Mouse (Mus musculus) macrophage (primary cell): ENCODE measurements around the gene Brpf1. TPM values are rescaled to one million over a fixed set of nuclear protein-coding genes. Genes with fewer than 3 reads are reported as not detected.

Experiments used
- H3K27ac ChIP-seq: fragments of 350-480 bp; formaldehyde crosslinking; 2 replicates; pipeline ENCODE4 v1.9.0; 2021
- H3K36me3 ChIP-seq: fragments of 350-480 bp; formaldehyde crosslinking; 2 replicates; pipeline ENCODE4 v1.9.0; 2021; ENCODE audit errors: inconsistent target
- H3K4me3 ChIP-seq: fragments of 350-480 bp; formaldehyde crosslinking; 2 replicates; pipeline ENCODE4 v1.9.0; 2021; ENCODE audit errors: inconsistent target
- H3K79me2 ChIP-seq: fragments of 350-480 bp; formaldehyde crosslinking; 2 replicates; pipeline ENCODE4 v1.9.0; 2021; ENCODE audit errors: inconsistent target
- WGBS: methylation state at CpG from one replicate; pipeline ENCODE4 v1.1.7; 2026; ENCODE audit warnings: inconsistent platforms; ENCODE audit not compliant: missing documents; 5-methylcytosine and 5-hydroxymethylcytosine counted together
- polyA plus RNA-seq: library from polyadenylated mRNA; stranded (reverse); fragments of 250-400 nt; gene quantifications from 3 replicates; pipeline ENCODE4 v1.2.4, GENCODE M21; 2018; ENCODE audit warnings: inconsistent platforms

Gene Brpf1
- polyA plus RNA-seq, 1 experiment from 2014 or later, result 28.7 TPM

DNA sequence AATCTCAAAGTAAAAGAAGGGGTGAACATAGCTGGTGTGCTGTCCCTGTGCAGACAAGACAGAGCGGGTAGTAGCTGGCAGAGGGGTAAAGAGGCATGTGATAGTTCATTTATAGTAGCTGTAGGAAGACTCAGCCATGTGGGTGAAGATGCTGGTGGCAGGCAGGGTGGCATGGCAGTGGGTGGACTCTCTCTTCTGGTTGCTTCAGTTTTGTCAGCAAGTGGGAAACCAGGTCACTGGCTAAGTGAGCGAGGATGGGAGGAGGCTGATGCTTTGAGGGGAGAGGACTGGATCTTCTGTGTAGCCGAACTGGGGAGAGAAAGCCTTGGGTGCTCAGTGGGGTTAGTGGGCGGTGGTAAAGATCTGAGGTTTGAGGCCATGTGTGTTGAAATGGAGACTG, 19.7 kb upstream of the Brpf1 start:
- H3K79me2 ChIP-seq, result no peaks in the 10 kb centered on the region
- no peak overlapping the region for H3K4me3 ChIP-seq
- 94% methylated on average over 4 of the region's 4 CpGs for WGBS
- H3K36me3 ChIP-seq, result no peaks in the 10 kb centered on the region
- no peak overlapping the region for H3K27ac ChIP-seq

DNA sequence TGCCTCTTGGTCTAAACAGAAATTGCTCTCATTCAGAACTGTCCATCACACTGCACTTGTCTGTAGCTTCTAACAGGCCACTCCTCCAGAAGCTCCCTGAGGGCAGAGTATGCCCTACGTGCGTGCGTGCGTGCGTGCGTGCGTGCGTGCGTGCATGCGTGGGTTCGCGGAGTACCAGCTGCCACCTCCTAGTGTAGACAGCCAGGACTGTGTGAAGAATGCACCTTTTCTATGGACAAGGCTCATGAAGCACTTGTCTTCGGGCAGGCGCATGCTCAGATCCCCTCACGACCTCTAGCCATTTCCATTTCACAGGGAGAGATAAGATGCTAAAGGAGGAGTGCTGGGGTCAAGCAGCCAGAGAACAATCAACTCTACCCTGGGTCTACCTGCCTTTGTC, 17.6 kb upstream of the Brpf1 start:
- 94% methylated on average over 15 of the region's 15 CpGs for WGBS
- Histone ChIP-seq H3K27ac (no peak overlapping the region), H3K4me3 (no peak overlapping the region), H3K36me3 (no peaks in the 10 kb centered on the region), H3K79me2 (no peaks in the 10 kb centered on the region)

DNA sequence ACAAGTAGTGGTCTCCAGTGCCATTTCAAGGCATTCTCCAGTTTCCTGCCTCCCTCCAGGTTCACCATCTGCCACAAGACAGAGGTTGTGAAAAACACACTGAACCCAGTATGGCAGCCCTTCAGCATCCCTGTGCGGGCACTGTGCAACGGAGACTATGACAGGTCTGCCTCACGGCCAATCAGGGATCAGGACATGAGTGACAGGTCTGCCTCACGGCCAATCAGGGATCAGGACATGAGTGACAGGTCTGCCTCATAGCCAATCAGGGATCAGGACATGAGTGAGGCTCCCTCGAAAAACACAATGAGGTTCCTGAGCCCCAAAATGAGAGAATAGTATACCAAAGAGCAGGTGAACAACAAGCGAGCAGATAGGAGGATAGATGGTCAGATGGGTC, 16.6 kb upstream of the Brpf1 start:
- whole genome bisulfite sequencing, result 88% methylated on average over 6 of the region's 6 CpGs
- Histone ChIP-seq H3K27ac (no peak overlapping the region), H3K4me3 (no peak overlapping the region), H3K79me2 (no peaks in the 10 kb centered on the region), H3K36me3 (no peaks in the 10 kb centered on the region)

DNA sequence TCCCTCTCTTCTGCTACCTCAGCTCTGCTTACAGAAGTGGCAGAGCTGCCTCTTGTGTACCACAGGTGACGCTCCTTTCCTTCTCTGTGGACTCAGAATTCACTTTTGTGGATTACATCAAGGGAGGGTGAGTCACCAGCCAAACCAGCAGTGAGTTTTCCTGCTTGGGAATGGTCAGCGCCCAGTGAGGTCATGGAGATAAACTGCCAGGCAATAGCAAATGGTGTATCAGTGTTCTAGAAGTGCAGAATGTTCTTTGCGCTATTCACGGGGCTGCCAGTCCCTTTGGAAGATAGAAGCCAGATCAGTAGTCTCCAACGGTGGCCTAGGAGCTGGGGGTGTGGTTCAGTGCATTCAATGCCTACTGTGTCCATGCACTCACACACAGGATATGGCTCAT, 14.0 kb upstream of the Brpf1 start:
- 76% methylated on average over 5 of the region's 5 CpGs for WGBS
- H3K4me3 ChIP-seq, result no peak overlapping the region

DNA sequence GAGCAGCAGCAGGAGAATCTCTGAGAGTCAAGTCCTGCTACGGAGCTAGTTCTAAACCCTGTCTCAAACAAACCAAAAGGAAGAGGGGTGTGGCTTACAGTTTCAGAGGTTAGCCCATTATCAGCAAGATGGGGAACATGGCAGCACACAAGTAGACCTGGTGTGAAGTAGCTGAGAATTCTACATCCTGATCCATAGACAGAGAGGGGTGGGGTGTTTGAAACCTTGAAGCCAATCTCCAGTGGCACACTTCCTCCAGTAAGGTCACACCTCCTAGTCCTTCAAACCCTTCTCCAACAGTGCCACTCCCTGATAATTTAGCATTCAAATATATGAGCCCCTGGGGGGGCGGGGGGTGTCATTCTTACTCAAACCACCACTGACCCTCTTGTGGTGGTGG, 10.9 kb upstream of the Brpf1 start:
- no peak overlapping the region for H3K4me3 ChIP-seq
- H3K27ac ChIP-seq, result no peak overlapping the region
- no peaks in the 10 kb centered on the region for H3K79me2 ChIP-seq
- 90% methylated on average over 2 of the region's 2 CpGs for WGBS
- no peaks in the 10 kb centered on the region for H3K36me3 ChIP-seq

More for the DNA sequence above, 14.0 kb upstream of the Brpf1 start:
- no peaks in the 10 kb centered on the region for H3K79me2 ChIP-seq
- no peaks in the 10 kb centered on the region for H3K36me3 ChIP-seq
- no peak overlapping the region for H3K27ac ChIP-seq

DNA sequence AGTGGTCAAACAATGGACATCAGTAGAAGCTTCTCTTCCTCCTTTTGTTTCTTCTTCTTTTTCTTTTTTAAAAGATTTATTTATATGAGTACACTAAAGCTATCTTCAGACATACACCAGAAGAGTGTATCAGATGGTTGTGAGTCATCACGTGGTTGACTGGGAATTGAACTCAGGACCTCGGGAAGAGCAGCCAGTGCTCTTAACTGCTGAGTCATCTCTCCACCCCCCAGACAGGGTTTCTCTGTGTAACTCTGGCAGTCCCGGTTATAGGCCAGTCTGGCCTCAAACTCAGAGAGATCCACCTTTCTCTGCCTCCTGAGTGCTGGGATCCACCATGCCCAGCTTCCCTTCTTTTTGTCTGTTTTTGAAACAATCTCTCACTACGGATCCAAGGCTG, 10.3 kb upstream of the Brpf1 start:
- WGBS, result 61% methylated on average over 4 of the region's 4 CpGs
- no peak overlapping the region for H3K4me3 ChIP-seq
- no peak overlapping the region for H3K27ac ChIP-seq
- H3K36me3 ChIP-seq, result no peaks in the 10 kb centered on the region
- no peaks in the 10 kb centered on the region for H3K79me2 ChIP-seq

DNA sequence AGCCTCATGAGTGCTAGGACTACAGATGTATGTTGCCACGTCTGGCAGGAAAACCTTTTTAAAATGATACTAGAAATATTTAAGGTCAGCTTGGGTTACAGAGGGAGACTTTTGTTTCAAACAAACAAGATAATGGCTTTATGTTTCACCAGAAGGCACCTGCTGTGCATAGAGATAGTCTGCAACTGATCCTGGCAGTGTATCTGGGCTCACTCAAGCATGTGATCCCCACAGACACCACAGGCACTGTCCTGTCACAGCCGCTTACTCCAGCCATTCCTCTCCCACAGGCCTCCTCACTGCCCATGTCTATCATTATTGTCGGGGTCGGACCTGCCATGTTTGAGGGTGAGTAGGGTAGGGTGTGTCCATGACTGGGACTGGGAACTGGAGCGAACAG, 5.6 kb upstream of the Brpf1 start:
- Histone ChIP-seq H3K27ac (no peak overlapping the region), H3K4me3 (no peak overlapping the region), H3K79me2 (no peaks in the 10 kb centered on the region), H3K36me3 (no peaks in the 10 kb centered on the region)
- 90% methylated on average over 5 of the region's 5 CpGs for WGBS

DNA sequence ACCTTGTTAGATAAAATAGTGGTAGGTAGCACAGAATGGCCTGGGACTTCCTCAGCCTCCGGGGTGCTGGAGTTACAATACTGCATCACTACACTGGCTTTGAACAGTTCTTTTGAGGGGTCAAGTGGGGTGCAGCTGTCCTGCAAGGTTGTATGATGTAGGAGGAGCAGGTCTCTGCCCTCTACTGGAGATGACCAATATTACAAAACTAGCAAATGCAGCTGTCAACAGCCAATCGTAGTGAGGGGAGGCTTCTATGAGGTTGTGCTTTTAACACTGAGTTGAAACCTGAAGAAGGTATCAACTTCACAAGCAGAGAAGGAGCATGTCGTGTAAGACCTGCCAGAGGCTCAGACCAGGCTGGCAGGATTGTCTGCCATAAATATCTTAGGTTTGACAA, 4.7 kb upstream of the Brpf1 start:
- Histone ChIP-seq H3K79me2 (no peaks in the 10 kb centered on the region), H3K4me3 (no peak overlapping the region), H3K27ac (no peak overlapping the region), H3K36me3 (no peaks in the 10 kb centered on the region)
- 4% methylated on average over 3 of the region's 3 CpGs for WGBS

DNA sequence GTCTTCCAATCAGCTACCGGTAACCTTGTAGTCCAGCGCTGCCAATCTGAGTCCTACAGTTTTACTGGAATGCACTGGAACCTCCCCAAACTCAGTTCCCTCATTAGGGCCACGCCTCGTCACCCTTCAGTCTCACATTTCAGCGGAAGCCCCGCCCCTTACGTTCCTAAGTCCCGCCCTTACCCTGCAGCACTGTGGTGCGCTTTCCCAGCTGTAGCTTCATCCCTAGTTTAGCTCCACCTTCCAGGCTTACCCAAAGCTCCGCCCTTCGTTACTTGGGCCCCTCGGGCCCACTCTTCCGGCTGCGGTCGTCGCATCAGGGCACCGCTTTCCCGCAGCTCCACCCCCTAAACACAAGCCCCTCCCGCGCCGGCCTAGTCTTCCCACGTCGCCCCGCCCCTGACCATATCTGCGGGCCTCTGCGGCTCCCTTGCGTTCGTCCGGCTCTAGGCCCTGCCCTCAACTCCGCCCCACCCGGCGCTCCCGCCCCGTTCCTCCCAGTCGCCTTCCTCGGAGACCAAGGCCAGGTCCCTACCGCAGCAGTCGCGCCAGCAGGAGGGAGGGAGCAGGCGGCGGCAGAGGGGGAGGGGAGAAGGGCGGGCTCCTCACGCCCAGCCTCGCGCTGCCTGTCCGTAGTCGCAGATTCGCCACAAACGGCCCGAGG, 483 bp upstream of the Brpf1 start:
- peak overlapping the region; percentile 70 for H3K4me3 ChIP-seq
- WGBS, result under 1% methylated on average over 49 of the region's 50 CpGs
- H3K27ac ChIP-seq, result peak overlapping the region; percentile 97
- peaks cover 37% of the 10 kb centered on the region for H3K79me2 ChIP-seq
- peaks cover 10% of the 10 kb centered on the region; the same call in 1 of the 2 replicates for H3K36me3 ChIP-seq

DNA sequence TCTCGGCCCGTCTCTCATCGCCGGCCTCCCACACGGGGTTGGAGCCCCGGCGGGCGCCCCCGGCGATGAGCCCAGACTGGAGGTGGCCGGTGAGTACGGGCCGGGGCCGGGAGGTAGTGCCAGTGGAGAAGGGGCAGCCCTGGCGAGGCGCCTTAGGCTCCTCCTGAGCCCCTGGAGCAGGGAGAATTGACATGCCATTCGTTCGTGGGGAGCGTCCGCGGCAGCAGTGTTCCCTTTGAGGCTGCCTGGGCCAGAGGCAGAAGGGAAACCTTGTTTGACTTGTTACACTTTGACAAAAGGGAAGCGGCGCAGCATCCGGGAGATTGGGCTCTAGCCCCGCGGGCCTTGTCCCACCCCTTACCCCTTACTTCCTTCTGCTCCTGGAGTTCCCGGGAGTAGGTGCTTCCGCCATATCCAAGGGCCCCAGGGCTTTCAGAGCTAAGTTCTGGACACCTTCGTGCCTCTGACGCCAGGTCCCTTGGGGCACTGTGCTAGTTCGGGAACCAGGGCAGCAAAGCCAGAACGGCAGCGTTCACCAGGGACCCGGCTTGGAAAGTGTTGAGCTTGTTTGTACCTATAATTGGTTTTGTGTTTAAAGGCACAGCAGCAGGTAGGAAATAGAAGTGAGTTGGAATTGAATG, 664 bp downstream of the Brpf1 start:
- Histone ChIP-seq H3K36me3 (peaks cover 21% of the 10 kb centered on the region), H3K27ac (peak overlapping the region; percentile 97), H3K4me3 (peak overlapping the region; percentile 70), H3K79me2 (peaks cover 49% of the 10 kb centered on the region)
- under 1% methylated on average over 34 of the region's 34 CpGs for WGBS

DNA sequence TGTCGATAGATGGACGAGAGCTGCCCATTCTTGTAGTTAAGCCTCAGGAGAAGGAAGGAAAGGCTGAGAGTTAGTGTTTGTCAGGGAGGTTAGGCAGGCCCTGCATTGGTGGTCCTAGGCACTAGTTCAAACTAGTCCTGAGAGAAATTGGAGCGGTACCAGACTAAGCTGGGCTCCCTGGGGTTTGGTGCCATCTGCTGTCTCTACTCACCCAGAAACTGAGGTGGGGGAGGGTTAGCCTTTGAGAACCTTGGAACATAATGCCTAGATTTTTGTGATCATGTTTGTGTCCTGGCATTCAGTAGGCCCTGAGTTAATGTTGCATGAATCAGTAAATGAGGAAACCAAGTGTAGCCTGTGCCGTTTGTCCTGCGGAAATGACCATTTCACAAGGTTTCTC, 1.2 kb downstream of the Brpf1 start:
- WGBS, result 0% methylated on average over 5 of the region's 5 CpGs
- Histone ChIP-seq H3K79me2 (peaks cover 54% of the 10 kb centered on the region), H3K36me3 (peaks cover 24% of the 10 kb centered on the region), H3K27ac (peak overlapping the region; percentile 97), H3K4me3 (peak overlapping the region; percentile 70)

DNA sequence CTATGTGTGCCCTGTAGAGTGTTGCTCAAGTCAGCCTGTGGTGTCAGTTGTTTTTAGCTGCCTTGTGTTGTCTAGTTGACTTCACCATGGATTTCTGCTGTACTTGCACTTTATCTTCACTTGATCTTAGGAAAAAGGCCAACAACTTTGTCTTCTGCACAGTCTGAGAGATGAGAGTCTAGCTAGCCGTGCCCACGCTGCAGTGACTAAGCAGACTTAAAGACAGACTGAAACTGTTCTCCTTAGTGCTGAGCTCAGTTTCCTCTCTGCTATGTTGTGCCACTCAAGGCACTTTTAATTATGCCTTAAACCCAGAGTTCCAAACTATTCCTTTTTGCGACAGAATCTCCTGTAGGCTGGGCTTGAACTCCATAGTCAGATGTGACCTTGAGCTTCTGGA, 9.0 kb downstream of the Brpf1 start:
- Histone ChIP-seq H3K27ac (peak overlapping the region; percentile 52), H3K79me2 (peaks cover 77% of the 10 kb centered on the region)
- WGBS, result 58% methylated on average over 3 of the region's 3 CpGs

DNA sequence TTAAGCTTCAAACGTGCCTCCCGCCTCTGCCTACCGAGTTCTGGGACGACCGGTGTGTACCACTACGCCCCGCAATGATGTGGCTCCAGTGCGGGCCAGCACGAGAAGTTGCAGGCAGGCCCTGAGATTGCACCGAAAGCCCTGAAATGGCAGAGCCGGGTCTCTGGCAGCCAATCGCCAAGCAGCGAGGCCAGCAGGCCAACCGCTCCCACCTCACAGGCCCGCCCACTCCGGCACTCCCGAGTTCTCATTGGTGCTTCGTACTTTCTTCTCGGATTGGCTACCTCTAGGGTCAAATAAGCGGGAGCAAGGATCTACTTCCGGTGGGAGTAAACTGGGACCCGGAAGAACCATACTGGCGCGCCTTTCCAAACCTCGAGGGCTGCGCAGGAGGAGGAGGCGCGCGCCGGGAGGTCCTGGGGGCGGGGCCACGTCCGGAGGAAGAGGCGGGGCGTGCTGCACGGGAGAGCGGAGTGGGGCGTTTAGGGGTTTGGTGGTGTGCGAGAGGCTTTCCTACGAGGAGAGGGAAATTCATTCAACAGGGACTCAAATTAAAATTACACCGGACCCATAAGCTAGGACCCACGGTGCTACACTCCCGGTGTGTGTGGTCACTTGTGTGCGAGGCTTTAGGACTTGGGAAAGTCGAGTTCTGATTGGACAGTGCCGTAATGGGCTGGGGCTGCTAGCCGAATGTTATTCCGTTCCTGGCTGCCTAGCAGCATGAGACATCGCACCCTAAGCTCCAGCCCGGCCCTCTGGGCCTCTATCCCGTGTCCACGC, 19.8 kb downstream of the Brpf1 start, which contains the start of gene Ogg1:
Gene Ogg1, plus strand, starts transcription at position 440 of the 783 bp plus-strand sequence.
- WGBS, result under 1% methylated on average over 51 of the region's 52 CpGs
- peaks cover 16% of the 10 kb centered on the region; the same call in 1 of the 2 replicates for H3K79me2 ChIP-seq
- H3K4me3 ChIP-seq, result peak within 1 kb of the TSS; percentile 61
- peaks cover 31% of the 10 kb centered on the region for H3K36me3 ChIP-seq
- peak within 1 kb of the TSS; percentile 80 for H3K27ac ChIP-seq

More for the DNA sequence above, 9.0 kb downstream of the Brpf1 start:
- H3K36me3 ChIP-seq, result peaks cover 87% of the 10 kb centered on the region
- no peak overlapping the region for H3K4me3 ChIP-seq

DNA sequence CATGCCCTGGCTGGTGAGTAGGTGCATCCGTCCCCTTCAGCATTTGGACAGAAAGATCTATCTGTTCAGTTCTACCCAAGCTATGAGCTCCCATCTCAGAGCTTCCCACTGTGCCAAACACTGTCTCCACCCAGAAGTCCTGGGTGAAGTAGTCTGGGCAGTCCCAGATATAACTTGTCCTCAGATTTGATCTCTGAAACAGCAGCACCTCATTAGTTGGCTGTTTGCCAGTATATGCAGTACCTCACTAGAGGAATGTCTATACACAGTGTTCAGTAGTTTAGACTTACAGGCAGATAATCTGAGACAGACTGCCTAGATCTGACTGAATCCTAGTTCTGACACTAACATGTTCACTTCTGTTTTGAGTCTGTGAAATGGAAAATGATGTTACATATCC, 22.5 kb downstream of the Brpf1 start:
- Histone ChIP-seq H3K27ac (no peak overlapping the region), H3K4me3 (no peak overlapping the region), H3K36me3 (peaks cover 9% of the 10 kb centered on the region), H3K79me2 (peaks cover 16% of the 10 kb centered on the region; the same call in 1 of the 2 replicates)
- WGBS, result 91% methylated on average over 1 of the region's 1 CpGs

DNA sequence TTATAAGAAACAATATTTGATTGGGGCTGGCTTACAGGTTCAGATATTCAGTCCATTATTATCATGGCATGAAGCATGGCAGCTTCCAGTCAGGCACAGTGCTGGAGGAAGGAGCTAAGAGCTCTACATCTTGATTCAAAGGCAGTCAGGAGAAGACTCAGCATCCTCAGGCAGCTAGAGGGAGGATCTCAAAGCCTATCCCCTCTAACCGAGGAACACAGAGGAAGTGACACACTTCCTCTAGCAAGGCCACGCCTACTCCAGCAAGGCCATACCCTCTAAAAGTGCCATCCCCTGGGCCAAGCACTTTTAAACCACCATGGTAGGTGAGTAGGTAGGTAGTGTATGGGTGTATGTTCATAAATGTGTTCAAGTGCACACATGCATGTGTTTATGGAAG, 23.6 kb downstream of the Brpf1 start:
- Histone ChIP-seq H3K4me3 (no peak overlapping the region), H3K79me2 (peaks cover 16% of the 10 kb centered on the region; the same call in 1 of the 2 replicates), H3K27ac (peak overlapping the region; percentile 21), H3K36me3 (peaks cover 14% of the 10 kb centered on the region)
- 0% methylated on average over 2 of the region's 2 CpGs for WGBS
